Comparison of ENCODE assay signal across 8 mouse cellular contexts in genomic region chr11:106487733-106488115, GRCm38 (mm10). TPM values are rescaled to one million over a fixed set of nuclear protein-coding genes. Genes with fewer than 3 reads are reported as not detected.
DNase-seq lines count a peak whose midpoint lies in the region; ATAC-seq and TF ChIP-seq lines count a peak whose summit lies in the region.

Gene Ern1, minus strand, starts transcription at chr11:106487852.

- 0% methylated on average over 26 of the region's 28 CpGs for WGBS in embryonic facial prominence, embryonic 15.5 days
- WGBS in limb, embryonic 13.5 days = under 1% methylated on average over 28 of the region's 28 CpGs
- WGBS in midbrain, embryonic 15.5 days = under 1% methylated on average over 26 of the region's 28 CpGs

- peak within 1 kb of the TSS; percentile 56 for H3K27ac ChIP-seq in bone marrow macrophage, adult 2 months (ENCODE audit: insufficient read depth, low read depth, low read length)
- peak within 1 kb of the TSS; percentile 77 for H3K27ac ChIP-seq in embryonic facial prominence, embryonic 15.5 days (replicated peaks)
- peak within 1 kb of the TSS; percentile 84 for H3K27ac ChIP-seq in limb, embryonic 13.5 days
- peak within 1 kb of the TSS; percentile 81 for H3K27ac ChIP-seq in midbrain, embryonic 15.5 days

- H3K4me1 ChIP-seq in bone marrow macrophage, adult 2 months (ENCODE audit: control insufficient read depth, insufficient read depth, low read length) = peaks cover 22% of the 10 kb centered on the region
- peaks cover 17% of the 10 kb centered on the region for H3K4me1 ChIP-seq in embryonic facial prominence, embryonic 15.5 days
- peaks cover 16% of the 10 kb centered on the region for H3K4me1 ChIP-seq in limb, embryonic 13.5 days
- H3K4me1 ChIP-seq in midbrain, embryonic 15.5 days = peaks cover 13% of the 10 kb centered on the region

- ATAC-seq in embryonic facial prominence, embryonic 15.5 days (ENCODE audit: insufficient number of reproducible peaks, low FRiP score, low TSS enrichment, low read depth) = peak; percentile 98
- peak; percentile 97 for ATAC-seq in limb, embryonic 13.5 days (ENCODE audit: low FRiP score, low read depth)
- peak; percentile 98 for ATAC-seq in midbrain, embryonic 15.5 days (replicated peaks)

- H3K9ac ChIP-seq in embryonic facial prominence, embryonic 15.5 days = peak within 1 kb of the TSS; percentile 77
- peak within 1 kb of the TSS; percentile 92 for H3K9ac ChIP-seq in limb, embryonic 13.5 days
- H3K9ac ChIP-seq in midbrain, embryonic 15.5 days = peak within 1 kb of the TSS; percentile 84

- H3K36me3 ChIP-seq in embryonic facial prominence, embryonic 15.5 days = no peaks in the 10 kb centered on the region
- no peaks in the 10 kb centered on the region for H3K36me3 ChIP-seq in limb, embryonic 13.5 days
- H3K36me3 ChIP-seq in midbrain, embryonic 15.5 days (replicated peaks) = no peaks in the 10 kb centered on the region

- no peak for TF ChIP-seq CTCF in bone marrow macrophage, adult 2 months (IDR thresholded peaks at IDR 0.05; ENCODE audit: low read depth, low read length)

- no peaks in the 10 kb centered on the region for H3K9me3 ChIP-seq in embryonic facial prominence, embryonic 15.5 days (replicated peaks)
- no peaks in the 10 kb centered on the region for H3K9me3 ChIP-seq in limb, embryonic 13.5 days
- H3K9me3 ChIP-seq in midbrain, embryonic 15.5 days = no peaks in the 10 kb centered on the region

- peak; percentile 96 for DNase-seq in A20 (ENCODE audit: low read depth, low spot score)
- peak; percentile 97 for DNase-seq in heart, adult 8-10 months (ENCODE audit: low spot score)
- DNase-seq in kidney, adult 9 months = peak; percentile 96
- DNase-seq in spleen, adult 18-20 months = peak; percentile 93 to 98

- peak within 1 kb of the TSS; percentile 86 for H3K4me3 ChIP-seq in bone marrow macrophage, adult 2 months (ENCODE audit: insufficient read depth, low read length)
- peak within 1 kb of the TSS; percentile 94 for H3K4me3 ChIP-seq in embryonic facial prominence, embryonic 15.5 days (replicated peaks)
- peak within 1 kb of the TSS; percentile 95 for H3K4me3 ChIP-seq in limb, embryonic 13.5 days
- peak within 1 kb of the TSS; percentile 97 for H3K4me3 ChIP-seq in midbrain, embryonic 15.5 days

- no peaks in the 10 kb centered on the region for H3K27me3 ChIP-seq in embryonic facial prominence, embryonic 15.5 days
- no peaks in the 10 kb centered on the region for H3K27me3 ChIP-seq in limb, embryonic 13.5 days
- H3K27me3 ChIP-seq in midbrain, embryonic 15.5 days (replicated peaks) = no peaks in the 10 kb centered on the region

- H3K4me2 ChIP-seq in embryonic facial prominence, embryonic 15.5 days (replicated peaks) = peak within 1 kb of the TSS; percentile 76
- peak within 1 kb of the TSS; percentile 68 for H3K4me2 ChIP-seq in limb, embryonic 13.5 days (replicated peaks)
- H3K4me2 ChIP-seq in midbrain, embryonic 15.5 days = peak within 1 kb of the TSS; percentile 84

- TF ChIP-seq POLR2A in bone marrow macrophage, adult 2 months (IDR thresholded peaks at IDR 0.05; ENCODE audit: borderline replicate concordance, low read depth, low read length) = no peak

RNA-seq across cellular contexts. Expression of gene Ern1, which starts in this region (rescaled TPM):
- 27.5 and 27.8 TPM in 2 replicates for polyA plus RNA-seq in bone marrow macrophage, adult 2 months (2012; ENCODE audit: insufficient read depth, insufficient read length, missing spikeins)
- 6.2 and 6.3 TPM in 2 replicates for polyA plus RNA-seq in embryonic facial prominence, embryonic 15.5 days (2015; fragmentation: Nextera tagmentation; extraction: Ambion mirVana)
- total RNA-seq in heart, adult 8-10 months (2022) = 10 to 100 TPM; 10.2 to 14.0 (median 12.8) TPM
- 6.8 and 7.6 TPM in 2 replicates for polyA plus RNA-seq in limb, embryonic 13.5 days (2015; fragmentation: Nextera tagmentation; extraction: Ambion mirVana)
- 6.0 and 7.6 TPM in 2 replicates for polyA plus RNA-seq in midbrain, embryonic 15.5 days (2015; fragmentation: Nextera tagmentation; extraction: Ambion mirVana)

Comparison
In these comparisons a context has a peak if more than half of its experiments do, and no peak if none do; other contexts are left out.
1. Peak in every context shown above with its lines: DNase-seq, ATAC-seq, H3K4me3 ChIP-seq and H3K27ac ChIP-seq.